Mouse (Mus musculus) mouse embryonic stem cell (cell line): Measurements from ENCODE around the gene Lrrk1.

Source experiments
- in situ Hi-C, 2 experiments: fragments of 300-500 bp; cut with MboI; formaldehyde crosslinking; loops; 1 replicate in 1 of 2; 3 replicates in 1 of 2; pipeline ENCODE4 v1.14.3; 2019 to 2020; ENCODE audit warnings: low sequenced_read_pairs in 2 of 2, low pct_unique_long_range_greater_than_20kb in 1 of 2, mixed read lengths in 1 of 2; ENCODE audit not compliant: unreplicated experiment in 1 of 2

The Lrrk1 gene

DNA sequence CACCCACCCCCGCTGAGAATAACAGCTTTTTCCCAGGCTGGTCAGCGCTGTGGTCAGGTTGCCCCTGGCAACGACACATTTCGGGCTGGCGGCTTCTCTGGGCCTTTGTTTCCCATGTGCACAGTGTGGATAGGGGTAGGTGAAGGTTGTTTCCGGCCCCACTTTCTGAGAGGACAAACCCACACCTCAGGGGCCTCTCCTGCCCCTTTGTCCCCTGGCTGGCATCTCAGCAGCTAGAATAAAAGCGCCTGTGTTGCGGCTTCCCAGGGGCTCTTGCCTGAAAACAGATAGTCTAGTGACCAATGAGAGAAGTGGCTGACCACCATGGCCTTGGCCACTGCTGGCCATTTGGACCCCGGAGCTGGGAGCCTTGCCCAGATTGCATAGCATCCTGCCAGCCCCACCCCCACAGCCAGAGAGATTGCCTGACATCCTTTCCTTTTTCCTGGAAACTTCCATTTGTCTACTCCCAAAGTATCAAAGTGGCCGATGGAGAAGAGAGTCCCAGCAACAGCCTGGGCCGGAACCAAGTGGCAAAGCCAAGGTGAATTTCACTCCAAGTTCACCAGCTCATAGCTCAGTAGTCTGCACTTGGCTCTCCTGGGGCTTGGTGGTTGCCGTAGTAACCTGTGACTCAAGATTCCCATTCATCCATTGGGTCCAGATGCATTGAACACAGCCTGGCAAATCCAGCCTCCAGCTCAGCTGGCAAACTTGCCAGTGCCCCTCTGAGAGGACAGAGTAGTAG, 140.7 kb downstream of the Lrrk1 start:
- in situ Hi-C loops, result no loop called here

DNA sequence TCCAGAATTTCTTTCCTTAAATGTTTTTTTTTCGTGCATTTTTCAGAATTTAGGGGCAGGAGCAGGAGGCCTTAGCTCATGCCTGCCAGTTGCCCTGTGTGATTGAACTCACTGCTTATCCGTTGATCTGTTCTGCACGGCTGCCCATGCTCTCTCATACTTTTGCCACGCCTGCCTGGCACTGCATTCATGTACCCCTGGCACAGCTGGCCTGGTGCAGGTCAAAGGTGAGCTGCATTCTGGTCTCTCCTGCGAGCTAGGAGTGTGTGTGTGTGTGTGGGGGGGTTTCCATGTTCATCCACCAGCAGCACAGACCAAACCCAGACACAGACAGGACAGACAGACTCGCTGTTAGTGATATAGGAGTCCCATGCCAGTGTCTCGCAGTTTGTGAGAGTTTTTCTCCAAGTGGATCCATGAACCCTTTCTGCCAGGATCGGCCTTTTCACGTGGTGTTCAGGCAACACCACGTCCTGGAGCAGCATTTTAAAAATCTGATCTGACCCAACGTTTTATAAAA, 141.4 kb downstream of the Lrrk1 start:
- in situ Hi-C loops, result no loop called here

DNA sequence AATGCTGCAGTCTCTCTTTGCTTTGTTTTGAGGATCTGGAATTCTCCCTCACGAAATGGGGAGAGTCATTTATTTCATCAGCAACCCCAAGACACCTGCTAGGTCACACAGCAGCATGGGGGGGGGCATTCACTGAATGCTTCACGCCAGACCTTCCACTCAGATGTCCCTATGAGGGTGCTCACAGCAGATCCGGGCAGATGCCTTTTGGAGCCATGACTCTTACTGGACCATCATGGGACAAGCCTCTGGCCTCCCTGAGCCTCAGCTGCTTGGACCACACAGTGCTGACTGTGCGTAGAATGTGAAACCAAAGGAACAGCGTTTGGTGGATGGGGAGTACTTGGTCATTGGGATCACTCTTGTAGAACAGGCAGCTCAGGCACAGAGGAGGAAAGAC, 142.5 kb downstream of the Lrrk1 start:
- in situ Hi-C loops, result no loop called here

DNA sequence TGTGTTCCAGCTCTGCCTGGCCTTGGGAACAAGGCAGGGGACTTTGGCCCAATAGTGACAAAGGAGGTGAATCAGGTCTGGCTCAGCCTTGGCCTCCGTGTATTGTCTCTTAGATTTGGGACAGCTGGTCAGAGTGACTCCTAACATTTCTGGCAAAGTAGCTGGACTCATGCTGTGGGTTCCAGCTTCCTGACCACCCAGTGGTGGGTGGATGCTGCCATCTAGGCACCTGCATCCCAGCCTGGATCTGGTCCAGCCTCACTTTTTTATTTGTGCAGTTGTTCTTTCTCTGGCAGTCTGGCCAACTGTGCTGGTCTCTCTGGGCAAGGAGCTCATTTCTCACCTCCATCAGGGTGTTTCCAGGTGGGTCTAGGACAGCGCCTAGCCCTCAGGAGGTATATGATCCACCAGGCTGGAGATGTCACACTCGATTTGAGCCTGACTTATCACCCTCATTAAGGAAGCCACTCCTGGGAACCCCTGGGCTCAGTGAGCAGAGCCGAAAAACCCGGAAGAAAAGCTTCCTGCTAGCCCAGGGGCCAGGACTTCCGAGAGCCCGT, 144.3 kb downstream of the Lrrk1 start:
- in situ Hi-C loops, result no loop called here

DNA sequence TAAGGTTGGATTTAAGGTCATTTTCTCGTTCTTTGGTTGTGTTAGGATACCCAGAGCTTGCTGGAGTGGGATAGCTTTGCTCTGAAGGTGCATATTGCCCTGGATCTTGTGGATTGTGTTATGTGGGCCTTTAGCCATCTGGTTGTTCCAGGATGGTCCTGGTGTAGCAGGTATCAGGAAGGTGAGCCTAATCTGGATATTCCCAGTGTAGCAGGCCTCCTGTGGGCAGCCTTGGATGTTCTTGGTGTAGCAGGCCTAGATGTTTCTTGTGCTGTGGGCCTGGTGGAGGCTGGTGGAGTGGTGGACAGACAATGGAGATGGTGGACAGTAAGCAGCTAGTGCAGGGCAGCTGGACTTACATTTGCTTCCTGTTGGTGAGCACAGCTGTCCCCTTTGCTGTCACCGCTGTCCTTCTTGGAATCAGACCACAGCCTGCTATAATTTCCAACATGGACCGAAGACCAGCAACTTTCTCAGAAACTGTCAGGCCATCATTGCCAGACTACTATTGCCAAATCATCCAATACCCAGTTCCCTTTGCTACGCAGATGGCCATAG, 146.2 kb downstream of the Lrrk1 start:
- in situ Hi-C loops, result no loop called here

DNA sequence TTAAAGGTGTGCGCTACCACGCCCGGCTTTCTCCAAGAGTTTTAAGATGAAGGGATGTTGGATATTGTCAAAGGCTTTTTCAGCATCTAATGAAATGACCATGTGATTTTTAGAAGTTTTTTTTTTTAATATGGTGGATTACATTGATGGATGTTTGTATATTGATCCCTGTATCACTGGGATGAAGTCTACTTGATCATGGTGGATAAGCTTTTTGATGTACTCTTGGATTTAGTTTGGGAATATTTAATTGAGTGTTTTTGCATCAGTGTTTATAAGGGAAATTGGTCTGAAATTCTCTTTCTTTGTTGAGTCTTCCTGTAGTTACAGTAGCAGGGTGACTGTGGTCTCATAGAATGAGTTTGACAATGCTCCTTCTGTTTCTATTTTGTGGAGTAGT, 150.0 kb downstream of the Lrrk1 start:
- in situ Hi-C loops, result no loop called here

DNA sequence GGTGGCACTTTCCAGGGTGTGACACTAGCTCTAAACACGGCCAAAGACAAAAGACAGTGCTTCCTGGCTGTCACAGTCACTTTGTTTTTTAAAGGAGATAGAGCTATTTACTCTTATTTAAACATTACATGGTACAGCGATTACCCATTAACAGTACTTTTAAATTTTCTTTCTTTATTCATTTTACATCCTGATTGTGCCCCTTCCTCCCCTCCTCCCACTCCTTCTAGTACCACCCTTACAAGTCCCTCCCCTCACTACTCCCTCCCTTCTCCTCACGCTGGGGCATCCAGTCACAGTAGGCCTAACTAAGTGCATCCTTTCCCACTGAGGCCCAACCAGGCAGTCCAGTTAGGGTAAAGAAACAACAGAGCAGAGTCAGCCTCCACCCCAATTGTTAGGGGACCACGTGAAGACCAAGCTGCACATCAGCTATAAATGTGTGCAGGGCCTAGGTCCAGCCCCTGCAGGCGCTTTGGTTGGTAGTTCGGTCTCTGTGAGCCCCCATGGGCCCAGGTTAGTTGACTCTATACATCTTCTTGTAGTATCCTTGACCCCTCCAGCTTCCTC, 154.1 kb downstream of the Lrrk1 start:
- in situ Hi-C loops, result no loop called here

DNA sequence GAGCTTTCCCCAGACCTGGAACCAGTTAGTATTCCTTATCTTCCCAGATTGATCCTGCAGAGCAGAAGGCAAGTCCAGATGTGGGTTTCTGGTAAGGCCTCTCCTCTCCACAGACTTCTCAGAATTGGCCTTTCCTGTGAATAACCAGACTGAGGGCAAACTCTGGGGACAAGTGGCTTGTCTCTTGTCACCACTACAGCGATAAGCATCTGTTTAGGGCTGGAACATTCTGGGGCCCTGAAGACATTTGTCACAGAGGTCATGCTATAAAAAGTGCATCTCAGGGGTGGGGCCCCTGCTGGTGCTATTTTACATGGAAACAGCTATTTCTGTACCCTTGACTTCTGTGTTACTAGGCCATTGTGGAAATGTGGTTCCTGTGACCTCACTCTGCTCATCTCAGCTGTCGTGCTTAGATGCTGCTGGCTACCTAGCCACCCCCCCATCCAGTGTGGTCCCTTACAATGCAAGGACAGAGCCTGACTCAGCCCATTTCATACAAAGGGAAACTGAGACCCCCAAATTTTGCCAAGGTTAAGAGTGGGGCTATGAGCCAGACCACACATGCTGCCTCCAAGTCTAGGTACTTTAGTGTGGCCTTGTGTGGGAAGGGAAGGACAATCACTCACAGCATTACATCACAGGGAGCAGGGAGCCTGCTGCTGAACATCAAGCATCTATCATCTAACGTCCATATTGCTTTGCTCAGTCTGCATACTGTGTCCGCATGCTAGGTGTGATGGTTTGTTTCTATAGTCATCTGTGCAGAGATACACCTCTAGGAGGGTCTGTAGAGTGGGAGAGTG, 154.8 kb downstream of the Lrrk1 start:
- in situ Hi-C loops, result no loop called here

DNA sequence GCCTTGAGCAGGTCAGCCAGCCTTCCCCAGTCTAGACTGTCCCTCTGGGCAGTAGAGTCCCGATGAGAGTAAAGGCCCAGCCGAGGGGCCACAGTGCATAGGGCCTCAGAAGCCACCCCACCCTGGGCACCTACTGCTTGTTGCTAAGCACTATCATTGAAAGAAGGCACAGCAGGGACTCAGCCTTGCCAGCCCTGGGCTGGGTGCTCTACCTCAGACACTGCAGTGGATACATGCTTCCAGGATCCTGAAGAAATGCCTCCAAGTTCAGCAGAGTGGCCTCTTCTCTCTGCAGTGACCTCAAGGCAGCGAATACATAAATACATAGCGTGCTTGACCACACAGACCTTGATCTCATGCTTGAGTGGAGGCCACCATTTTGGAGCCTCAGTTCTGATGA, 156.3 kb downstream of the Lrrk1 start:
- in situ Hi-C loops, result no loop called here

DNA sequence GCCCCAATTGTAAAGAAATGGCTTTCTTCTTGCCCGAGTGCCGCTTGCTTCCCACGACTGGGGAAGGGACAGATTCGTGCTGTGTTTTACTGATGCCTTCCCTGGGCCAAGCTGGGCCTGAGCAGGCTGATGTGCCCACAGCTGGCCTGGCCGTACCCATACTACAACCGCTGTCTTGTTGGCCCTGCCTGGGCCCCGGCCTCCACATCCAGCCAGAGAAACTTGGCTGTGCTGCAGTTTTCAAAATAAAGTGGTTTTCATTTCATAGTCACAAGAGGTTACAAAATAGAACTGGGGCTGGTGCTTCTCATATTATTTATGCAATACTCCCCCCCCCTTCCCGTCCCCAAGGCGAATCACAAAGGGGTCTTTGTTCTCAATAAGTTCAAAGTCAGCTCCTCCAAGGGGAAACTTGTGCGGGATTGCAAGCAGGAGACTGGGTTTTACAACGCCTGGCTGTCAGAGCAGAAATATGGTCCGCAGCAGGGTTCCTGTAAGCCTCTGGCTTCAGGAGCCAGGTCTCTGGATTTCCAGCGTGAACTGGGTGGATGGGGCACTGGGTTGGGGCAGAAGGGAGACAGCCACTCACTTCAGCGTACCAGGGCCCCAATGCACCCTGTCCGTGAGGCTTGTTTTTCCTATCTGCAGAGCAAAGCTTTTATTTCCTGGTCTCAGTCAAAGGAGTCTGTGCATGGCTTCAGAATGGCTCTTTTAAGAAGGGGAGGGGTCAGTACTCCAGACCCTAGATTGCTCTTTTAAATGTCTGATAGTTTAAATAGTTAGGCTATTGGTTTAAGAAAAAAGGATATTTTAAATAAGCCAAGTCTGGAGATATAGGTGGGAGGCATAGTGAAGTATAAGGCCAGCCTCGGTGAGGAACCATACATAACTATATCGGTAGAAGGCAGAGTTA, 157.3 kb downstream of the Lrrk1 start:
- in situ Hi-C loops, result no loop called here

DNA sequence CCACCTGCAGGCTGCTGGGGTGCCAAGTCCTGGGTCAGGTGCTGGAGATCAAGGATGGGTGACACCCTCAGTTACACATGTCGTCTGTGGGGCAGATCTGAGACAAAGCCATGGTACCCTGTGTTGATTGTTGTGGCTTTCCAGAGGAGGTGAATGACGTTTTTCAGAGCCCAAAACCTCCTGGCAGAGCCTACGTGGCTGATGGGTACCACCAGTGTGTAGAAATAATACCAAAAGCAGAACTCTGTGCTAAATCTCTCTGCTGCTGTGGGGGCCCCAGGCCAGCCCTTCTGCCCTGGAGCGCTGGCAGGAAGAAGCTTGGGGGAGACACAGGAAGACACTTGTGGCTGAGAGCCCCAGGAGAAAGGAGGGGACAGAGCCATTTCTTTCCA, 157.9 kb downstream of the Lrrk1 start:
- in situ Hi-C loops, result no loop called here

DNA sequence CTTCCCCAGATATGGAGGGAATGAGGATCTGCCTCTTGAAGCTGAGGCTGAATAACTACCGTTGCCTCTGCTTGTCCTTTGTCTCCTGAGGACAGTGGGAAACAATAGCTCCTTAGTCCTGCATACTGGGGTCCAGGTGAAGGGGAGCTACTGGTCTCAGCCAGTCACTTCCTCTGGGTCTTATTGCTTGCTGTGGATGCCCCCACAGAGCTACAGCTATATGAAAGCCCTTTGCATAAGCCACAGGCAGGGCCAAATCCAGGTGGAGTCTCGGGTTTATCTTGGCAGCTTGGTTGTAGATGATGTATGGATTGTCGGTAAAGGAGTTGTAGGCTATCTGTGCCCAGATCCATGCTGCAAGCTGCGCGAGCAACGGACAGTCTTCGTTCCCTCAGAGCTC, 158.7 kb downstream of the Lrrk1 start:
- in situ Hi-C loops, result no loop called here

DNA sequence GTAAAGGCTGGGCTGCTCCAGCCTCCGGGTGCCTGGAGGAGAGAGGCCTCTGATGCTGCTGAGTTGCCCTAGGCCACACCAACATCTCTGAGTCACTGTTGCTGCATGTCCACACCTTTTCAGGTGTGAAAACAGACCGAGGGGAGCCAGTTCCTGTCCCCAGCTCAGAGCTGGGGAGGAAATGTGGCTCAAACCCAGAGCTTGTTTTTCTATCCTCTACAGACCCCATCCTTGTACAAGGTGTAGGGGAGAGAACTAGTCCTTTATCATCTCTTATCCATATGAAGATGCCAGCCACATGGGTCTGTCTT, 159.6 kb downstream of the Lrrk1 start:
- in situ Hi-C loops, result no loop called here

DNA sequence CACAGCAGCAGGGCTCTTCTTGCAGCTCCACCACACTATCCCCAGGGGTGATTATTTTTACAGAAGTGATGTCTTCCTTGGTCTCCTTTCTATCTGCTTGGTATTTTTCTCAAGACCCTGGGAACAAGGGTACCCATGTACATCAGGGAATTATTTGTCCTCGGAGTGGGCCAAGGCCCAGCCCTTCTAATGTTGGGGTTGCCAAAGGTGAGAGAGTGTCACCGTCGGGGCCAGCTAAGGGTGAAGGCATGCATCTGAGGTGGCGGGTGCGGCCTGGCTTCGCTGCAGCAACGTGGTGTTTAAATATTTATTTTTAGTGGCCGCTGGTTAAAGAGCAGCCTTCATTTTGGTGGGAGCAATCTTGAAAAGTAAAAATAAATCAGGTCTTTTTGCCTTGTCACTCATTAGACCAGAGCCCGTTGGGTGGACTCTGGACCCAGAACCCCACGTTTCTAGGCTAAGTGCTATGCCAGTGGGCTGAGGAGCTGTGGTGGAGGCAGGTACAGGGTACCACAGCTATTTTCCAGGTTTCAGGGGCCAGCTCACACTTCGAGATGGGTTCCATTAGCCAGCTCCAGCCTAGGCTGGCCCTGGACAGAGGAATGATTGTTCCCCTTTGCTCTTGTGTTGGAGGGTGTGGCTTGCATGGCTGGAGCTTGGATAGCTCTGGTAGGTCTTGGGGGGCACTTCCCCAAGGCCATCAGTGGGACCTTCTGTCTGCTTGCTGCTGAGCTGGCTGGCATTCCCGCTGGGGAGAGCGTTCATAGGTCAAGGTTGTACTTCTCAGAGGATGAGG, 160.1 kb downstream of the Lrrk1 start:
- in situ Hi-C loops, result no loop called here

DNA sequence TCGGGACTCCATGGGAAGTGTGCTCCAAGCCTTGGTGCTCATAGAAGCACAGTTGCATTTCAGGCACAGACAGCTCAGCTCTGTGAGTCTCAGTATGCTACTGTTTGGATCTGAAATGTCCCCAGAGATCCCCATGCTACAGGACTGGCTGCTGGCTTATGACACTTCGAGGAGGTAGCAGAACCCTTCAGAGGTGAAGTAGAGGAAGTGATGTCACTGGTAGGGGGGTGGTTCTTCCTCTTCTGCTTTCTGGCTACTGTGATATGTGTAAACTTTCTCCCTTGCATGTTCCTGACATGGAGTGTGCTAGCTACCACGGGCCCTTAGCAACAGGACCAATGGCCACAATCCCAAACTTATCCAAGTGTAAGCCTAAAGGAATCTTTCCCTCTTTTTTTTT, 162.3 kb downstream of the Lrrk1 start:
- in situ Hi-C loops, result no loop called here

DNA sequence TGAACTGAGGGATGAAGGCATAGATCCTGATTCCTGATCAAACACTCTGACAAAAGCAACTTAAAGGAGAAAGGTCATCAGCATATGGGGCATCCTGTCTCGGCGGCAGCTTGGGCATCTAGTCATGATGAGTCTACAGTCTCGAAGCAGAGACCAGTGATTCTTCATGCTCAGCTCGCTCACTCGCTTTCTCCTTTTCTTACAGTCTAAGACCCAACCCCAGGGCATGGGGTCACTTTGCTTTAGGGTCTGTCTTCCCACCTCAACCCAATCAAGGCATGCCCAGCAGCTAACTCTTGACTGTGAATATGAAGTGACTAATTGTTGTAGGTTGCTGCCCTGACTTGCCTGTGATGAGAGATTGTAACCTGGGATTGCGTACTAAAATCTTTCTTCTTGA, 163.6 kb downstream of the Lrrk1 start:
- in situ Hi-C loops, result no loop called here

DNA sequence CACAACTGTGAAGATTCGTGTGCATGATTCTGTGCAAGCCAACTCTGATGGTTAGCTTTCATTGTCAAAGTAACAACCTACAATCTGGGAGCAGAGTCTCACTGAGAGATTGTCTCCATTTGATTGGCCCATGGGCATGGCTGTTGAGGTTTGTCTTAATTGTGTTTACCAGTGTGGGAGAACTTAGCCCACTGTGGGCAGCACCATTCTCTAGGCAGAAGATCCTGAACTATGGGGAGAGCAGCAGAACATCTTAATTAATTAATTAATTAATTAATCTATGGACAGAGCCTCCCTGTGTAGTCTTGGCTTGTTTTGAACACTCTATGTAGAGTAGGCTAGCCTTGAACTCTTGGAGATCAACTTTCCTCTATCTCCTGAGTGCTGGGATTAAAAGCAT, 164.4 kb downstream of the Lrrk1 start:
- in situ Hi-C loops, result no loop called here
